Mouse (Mus musculus) layer of hippocampus, adult 9-11 months (tissue): ENCODE results near the gene Vmn2r30.
A peak's percentile ranks its signal among the peaks of the same experiment; 100 is the strongest.
"Not testable (repeated sequence)": the region's sequence is repeated elsewhere in the genome, so short reads cannot be mapped to it uniquely, and the experiment has no call there.

Experiments used
- DNase-seq: peaks from one replicate; pipeline ENCODE4 v3.0.0; 2022

Gene Vmn2r30

GRCm38 (mm10) chr7:7337509-7337908 is at the start of gene Vmn2r30:
Vmn2r30 (minus strand) TSS chr7:7337609.
- DNase-seq, result not testable (repeated sequence)

DNA sequence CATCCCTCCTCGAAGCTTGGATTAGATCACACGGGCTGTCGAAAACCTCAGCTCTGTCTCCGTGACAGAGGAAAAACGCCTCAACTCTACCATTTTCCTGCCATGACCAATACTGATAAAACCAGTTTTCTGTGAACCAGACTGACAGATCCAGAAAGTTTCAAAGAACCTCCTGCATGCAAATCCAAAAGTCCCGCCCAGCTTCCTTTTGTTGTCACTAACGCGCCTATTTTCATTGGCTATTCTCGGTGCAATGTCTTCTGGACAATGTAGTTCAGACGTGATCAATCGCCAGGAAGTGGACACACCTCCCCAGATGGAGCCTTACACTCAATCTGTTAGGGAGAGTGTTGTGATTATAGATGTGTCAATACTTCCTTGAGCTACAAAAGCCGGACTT is 37.0 kb upstream of the Vmn2r30 start, which contains the start of gene Gm45783:
Gene Gm45783 (minus strand): TSS at position 143 of the 400 bp plus-strand sequence.
- DNase-seq, result not testable (repeated sequence)

DNA sequence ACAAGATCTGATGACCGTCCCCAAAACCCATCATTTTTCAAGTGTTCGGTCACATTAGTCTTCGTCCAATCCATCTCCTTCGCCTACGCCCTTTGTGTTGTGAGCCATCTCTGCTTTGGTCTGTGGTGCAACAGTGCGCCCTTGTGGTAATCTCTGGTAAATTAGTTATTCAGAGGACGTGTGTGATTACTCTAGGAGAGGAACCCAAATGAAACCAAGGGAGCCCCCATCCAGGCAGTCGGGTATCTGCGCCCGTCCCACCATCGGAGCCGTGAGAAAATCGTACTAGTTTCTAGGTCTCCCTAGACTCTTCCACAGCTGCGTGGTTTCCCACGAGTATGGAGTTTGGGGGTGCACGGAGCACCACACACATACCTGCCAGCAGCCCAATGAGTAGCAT is 41.8 kb downstream of the Vmn2r30 start:
- DNase-seq, result peak; percentile 63

GRCm38 (mm10) chr7:7281383-7281782 is 56.0 kb downstream of the Vmn2r30 start:
- DNase-seq, result no peak

DNA sequence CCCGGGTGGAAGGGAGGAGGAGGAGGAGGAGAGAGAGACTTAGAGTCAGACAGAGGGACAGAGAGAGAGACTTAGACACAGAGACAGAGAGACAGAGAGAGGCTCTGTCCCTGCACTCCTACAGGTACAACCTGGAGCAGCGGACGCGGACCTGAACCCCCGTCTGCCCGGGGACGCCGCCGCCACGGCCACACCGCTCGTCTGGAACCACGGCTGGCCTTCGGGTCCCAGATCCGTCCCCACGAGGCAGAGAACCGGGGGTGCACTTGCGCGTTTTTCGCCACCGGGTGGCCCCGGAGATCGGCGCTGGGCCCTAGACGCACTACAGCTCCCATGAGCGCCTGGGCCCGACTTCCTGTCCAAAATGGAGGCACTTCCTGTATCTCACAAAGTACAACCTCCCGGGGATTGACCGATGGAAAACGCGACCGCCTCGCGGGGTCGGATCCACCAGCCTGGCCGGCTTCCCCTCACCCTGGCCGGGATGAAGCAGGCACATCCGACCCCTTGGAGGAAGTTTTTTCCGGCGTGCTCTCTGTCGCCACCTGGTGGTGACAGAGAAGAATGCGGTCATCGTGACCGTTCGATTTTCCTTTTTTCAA is 59.3 kb downstream of the Vmn2r30 start, which contains the start of gene Gm45844:
Gene Gm45844 (minus strand): TSS at position 324 of the 602 bp plus-strand sequence.
- peak; percentile 97 for DNase-seq

- peak; percentile 5 for DNase-seq
These were observed 59.9 kb downstream of the Vmn2r30 start for GRCm38 (mm10) chr7:7277556-7277955.
